Mouse (Mus musculus) heart, embryonic 12.5 days (tissue): Measurements from ENCODE around the gene Lif. TPM values are rescaled to one million over a fixed set of nuclear protein-coding genes. Genes with fewer than 3 reads are reported as not detected.
A peak's percentile ranks its signal among the peaks of the same experiment; 100 is the strongest.

Experiments
- ATAC-seq: fragments of 200-750 bp; cut with Nextera tagmentation; 2 replicates; pipeline ENCODE4 v1.8.0; 2017; ENCODE audit warnings: moderate TSS enrichment, moderate library complexity; ENCODE audit not compliant: insufficient number of reproducible peaks, low FRiP score
- H3K27ac ChIP-seq: fragments of 300-500 bp; sonication (generic); 2 replicates; pipeline ENCODE4 v1.5.1; 2016; ENCODE audit warnings: mild to moderate bottlenecking, moderate library complexity; ENCODE audit not compliant: poor library complexity, severe bottlenecking
- H3K27me3 ChIP-seq: fragments of 300-500 bp; sonication (generic); replicated peaks from 2 replicates; pipeline ENCODE4 v1.6.1; 2016; ENCODE audit warnings: mild to moderate bottlenecking, moderate library complexity
- H3K36me3 ChIP-seq: fragments of 300-500 bp; sonication (generic); 2 replicates; pipeline ENCODE4 v1.6.1; 2016; ENCODE audit warnings: mild to moderate bottlenecking, moderate library complexity
- H3K4me1 ChIP-seq: fragments of 300-500 bp; sonication (generic); replicated peaks from 2 replicates; pipeline ENCODE4 v1.6.1; 2016; ENCODE audit warnings: mild to moderate bottlenecking
- H3K4me2 ChIP-seq: fragments of 300-500 bp; sonication (generic); 2 replicates; pipeline ENCODE4 v1.6.1; 2016; ENCODE audit warnings: mild to moderate bottlenecking, moderate library complexity
- H3K4me3 ChIP-seq: fragments of 300-500 bp; sonication (generic); 2 replicates; pipeline ENCODE4 v1.5.1; 2016; ENCODE audit warnings: mild to moderate bottlenecking
- H3K9ac ChIP-seq: fragments of 300-500 bp; sonication (generic); 2 replicates; pipeline ENCODE4 v1.6.1; 2016; ENCODE audit warnings: mild to moderate bottlenecking, moderate library complexity
- H3K9me3 ChIP-seq: fragments of 300-500 bp; sonication (generic); replicated peaks from 2 replicates; pipeline ENCODE4 v1.6.1; 2016; ENCODE audit warnings: mild to moderate bottlenecking, moderate library complexity
- WGBS: fragments of 180-500 bp; shearing (Covaris S2); methylation state at CpG from one replicate; pipeline ENCODE4 v1.1.7; 2016; 5-methylcytosine and 5-hydroxymethylcytosine counted together
- polyA plus RNA-seq: library from polyadenylated mRNA; unstranded; fragments of >200 nt; fragmentation: Nextera tagmentation; extraction: Ambion mirVana; gene quantifications from 2 replicates; pipeline ENCODE4 v1.2.1, GENCODE M21; 2016

Gene Lif
- polyA plus RNA-seq = 0.24 and 0.63 TPM in 2 replicates

DNA sequence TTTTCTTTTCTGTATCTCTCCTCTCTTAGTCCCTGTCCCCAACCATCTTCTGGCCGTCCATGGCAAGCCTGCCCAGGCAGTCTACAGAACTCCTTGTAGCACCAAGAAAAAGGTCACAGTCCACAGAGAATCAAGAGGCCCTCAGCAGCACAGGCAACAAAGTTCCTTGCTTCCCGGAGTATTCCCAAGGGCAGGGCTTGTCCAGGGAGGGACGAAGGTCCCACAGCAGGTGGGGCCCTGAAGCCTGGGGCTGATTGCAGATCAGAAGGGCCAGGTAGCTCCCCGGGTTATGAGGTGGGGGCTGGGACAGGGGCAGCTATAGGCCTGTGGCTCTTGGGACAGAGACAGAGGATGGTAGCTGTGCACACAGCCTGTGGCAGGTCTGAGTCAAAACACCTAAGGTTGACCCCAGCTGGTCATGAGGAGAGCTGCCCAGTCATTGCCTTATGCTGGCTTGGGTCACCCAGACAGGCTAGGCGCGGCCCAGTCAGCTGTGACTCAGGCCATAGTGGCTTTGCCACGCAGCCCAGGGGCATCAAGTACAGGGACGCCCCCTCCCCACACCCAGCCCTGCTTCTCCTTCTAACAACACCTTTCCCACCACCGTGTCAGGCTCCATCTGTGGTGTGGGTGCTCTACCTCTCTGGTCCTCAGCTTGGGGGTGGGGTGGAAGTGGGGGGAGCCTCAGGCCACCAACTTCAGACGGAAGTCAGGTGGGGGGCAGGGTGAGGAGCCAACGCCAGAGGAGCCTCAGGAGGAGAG, at the start of gene Lif:
Gene Lif (plus strand): TSS at position 712 of the 762 bp plus-strand sequence.
- Histone ChIP-seq H3K27me3 (0 out of 2 replicates have a peak, but pooled peaks cover 5% of the 10 kb centered on the region), H3K4me3 (no peak within 1 kb of the TSS), H3K9ac (no peak within 1 kb of the TSS), H3K4me1 (peaks cover 20% of the 10 kb centered on the region), H3K36me3 (no peaks in the 10 kb centered on the region), H3K4me2 (no peak within 1 kb of the TSS), H3K9me3 (no peaks in the 10 kb centered on the region), H3K27ac (no peak within 1 kb of the TSS)
- 57% methylated on average over 11 of the region's 11 CpGs for WGBS
- ATAC-seq = no peak

DNA sequence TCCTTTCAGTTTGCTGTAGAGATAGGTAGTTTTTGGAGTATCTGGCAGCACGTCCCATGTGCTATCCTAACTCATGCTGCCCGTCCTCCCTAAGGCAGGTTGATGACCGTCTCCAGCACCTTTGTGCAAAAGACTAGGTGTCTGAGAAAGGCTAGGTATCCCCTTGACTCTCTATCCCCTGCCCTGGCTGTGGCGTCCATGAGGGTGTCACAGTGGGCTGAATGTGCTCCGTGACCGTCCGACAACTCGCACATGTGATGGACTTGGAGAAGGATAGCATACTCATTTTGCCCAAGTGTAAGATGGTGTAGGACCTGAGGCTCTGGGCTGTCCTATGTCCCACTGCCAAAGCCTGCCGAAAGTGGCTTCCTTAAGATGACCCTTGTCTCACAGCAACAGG, 49.7 kb upstream of the Lif start:
- H3K27ac ChIP-seq = no peak overlapping the region
- no peak overlapping the region for H3K4me3 ChIP-seq
- ATAC-seq = no peak
- H3K4me1 ChIP-seq = peaks cover 25% of the 10 kb centered on the region
- no peaks in the 10 kb centered on the region for H3K27me3 ChIP-seq
- H3K9me3 ChIP-seq = no peaks in the 10 kb centered on the region
- no peak overlapping the region for H3K9ac ChIP-seq
- peaks cover 56% of the 10 kb centered on the region for H3K36me3 ChIP-seq
- H3K4me2 ChIP-seq = no peak overlapping the region
- WGBS = 84% methylated on average over 9 of the region's 9 CpGs

GRCm38 (mm10) chr11:4209556-4209955, 47.8 kb upstream of the Lif start:
- no peak overlapping the region for H3K4me3 ChIP-seq
- H3K36me3 ChIP-seq = peaks cover 75% of the 10 kb centered on the region
- H3K9ac ChIP-seq = no peak overlapping the region
- no peak overlapping the region for H3K4me2 ChIP-seq
- no peak overlapping the region for H3K27ac ChIP-seq
- H3K9me3 ChIP-seq = no peaks in the 10 kb centered on the region
- ATAC-seq = no peak
- H3K4me1 ChIP-seq = peaks cover 14% of the 10 kb centered on the region; the same call in 1 of the 2 replicates
- 71% methylated on average over 5 of the region's 5 CpGs for WGBS
- H3K27me3 ChIP-seq = no peaks in the 10 kb centered on the region

DNA sequence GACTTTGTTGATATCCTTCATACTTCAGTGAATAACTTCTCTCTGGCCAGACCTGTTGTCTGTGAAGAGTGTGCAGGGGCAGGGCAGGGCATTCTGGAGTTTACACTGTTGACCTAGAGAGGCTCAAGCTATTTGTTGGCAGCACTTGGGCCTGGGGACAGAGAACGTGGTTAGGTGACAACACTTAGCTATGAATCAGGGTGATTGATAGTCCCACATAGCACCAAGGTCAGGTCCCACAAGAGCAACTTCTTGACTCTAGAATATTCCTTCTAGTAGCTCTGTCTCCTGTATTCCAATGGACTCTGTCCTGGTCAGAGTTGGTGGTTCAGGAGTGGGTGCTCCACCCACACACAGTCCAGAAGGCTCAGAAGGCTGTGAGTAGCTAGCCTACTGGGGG, 46.6 kb upstream of the Lif start:
- H3K27ac ChIP-seq = no peak overlapping the region
- peaks cover 9% of the 10 kb centered on the region for H3K4me1 ChIP-seq
- H3K4me2 ChIP-seq = no peak overlapping the region
- ATAC-seq = no peak
- WGBS = 69% methylated on average over 1 of the region's 1 CpGs
- H3K9ac ChIP-seq = no peak overlapping the region
- H3K27me3 ChIP-seq = no peaks in the 10 kb centered on the region
- H3K36me3 ChIP-seq = peaks cover 76% of the 10 kb centered on the region
- H3K4me3 ChIP-seq = no peak overlapping the region
- no peaks in the 10 kb centered on the region for H3K9me3 ChIP-seq

DNA sequence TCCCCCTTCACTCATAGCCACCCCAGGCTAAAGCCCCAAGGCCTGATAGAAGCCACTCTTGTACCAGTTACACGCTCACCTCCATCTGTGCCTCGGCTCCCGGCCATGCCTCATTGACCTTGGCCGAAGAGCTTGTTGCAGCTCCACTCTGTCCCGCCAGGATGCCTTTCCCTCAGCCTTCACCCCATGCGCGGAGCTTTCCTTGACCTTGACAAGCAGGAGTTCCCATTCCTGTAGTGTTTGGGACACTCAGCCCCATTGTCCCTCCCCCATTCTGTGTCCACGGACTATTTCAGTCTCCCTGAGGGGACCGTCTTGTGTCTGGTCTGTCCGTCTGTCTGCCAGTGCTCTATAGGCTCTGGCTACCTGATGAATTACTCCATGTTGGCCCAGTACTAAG, 44.2 kb upstream of the Lif start:
- H3K4me3 ChIP-seq = no peak overlapping the region
- no peak overlapping the region for H3K27ac ChIP-seq
- WGBS = 75% methylated on average over 10 of the region's 10 CpGs
- ATAC-seq = no peak
- peaks cover 10% of the 10 kb centered on the region for H3K4me1 ChIP-seq
- H3K9me3 ChIP-seq = no peaks in the 10 kb centered on the region
- H3K36me3 ChIP-seq = peaks cover 57% of the 10 kb centered on the region
- no peaks in the 10 kb centered on the region for H3K27me3 ChIP-seq
- no peak overlapping the region for H3K4me2 ChIP-seq
- no peak overlapping the region for H3K9ac ChIP-seq

DNA sequence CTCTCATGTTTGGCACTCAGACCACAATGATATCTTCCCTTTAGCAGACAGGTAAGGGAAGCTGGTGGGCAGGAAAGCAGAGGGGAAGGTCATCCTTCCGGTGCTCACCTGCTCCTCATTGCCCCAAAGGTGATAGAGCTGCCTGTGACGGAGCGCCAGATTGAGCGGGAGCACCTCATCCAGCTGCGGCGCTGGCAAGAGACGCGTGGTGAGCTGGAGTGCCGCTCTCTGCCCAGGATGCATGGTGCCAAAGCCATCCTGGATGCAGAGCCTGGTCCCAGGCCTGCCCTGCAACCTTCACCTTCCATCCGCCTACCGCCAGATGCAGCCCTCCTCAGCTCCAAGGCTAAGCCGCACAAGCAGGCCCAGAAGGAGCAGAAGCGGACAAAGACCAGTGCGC, 42.8 kb upstream of the Lif start:
- WGBS = 95% methylated on average over 14 of the region's 14 CpGs
- Histone ChIP-seq H3K4me1 (peaks cover 15% of the 10 kb centered on the region), H3K36me3 (peaks cover 50% of the 10 kb centered on the region), H3K9me3 (no peaks in the 10 kb centered on the region), H3K4me3 (no peak overlapping the region), H3K27ac (no peak overlapping the region), H3K27me3 (no peaks in the 10 kb centered on the region), H3K4me2 (no peak overlapping the region), H3K9ac (no peak overlapping the region)
- ATAC-seq = no peak

DNA sequence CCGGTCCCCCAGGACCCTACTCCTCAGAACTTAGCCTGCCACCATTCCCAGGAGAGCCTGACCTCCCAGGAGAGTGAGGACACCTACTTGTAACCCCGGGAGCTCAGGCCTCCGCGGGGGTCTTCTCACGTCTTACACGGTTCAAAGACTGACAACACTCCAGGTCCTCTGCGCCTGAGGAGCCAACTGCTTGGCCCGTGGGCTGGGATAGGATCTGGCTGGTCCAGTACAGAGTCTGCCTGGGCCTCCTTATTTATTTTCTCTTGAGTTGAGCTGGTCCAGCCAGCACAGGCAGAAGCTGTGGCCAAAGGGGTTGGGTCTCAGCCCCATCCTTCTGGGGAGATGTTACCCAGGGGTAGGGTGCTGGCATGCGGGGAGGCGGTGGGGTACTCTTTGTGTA, 42.3 kb upstream of the Lif start:
- no peak for ATAC-seq
- Histone ChIP-seq H3K4me3 (no peak overlapping the region), H3K9me3 (no peaks in the 10 kb centered on the region), H3K27ac (no peak overlapping the region), H3K4me2 (no peak overlapping the region), H3K36me3 (peaks cover 45% of the 10 kb centered on the region), H3K4me1 (peaks cover 15% of the 10 kb centered on the region), H3K27me3 (no peaks in the 10 kb centered on the region), H3K9ac (no peak overlapping the region)
- WGBS = 75% methylated on average over 10 of the region's 10 CpGs

DNA sequence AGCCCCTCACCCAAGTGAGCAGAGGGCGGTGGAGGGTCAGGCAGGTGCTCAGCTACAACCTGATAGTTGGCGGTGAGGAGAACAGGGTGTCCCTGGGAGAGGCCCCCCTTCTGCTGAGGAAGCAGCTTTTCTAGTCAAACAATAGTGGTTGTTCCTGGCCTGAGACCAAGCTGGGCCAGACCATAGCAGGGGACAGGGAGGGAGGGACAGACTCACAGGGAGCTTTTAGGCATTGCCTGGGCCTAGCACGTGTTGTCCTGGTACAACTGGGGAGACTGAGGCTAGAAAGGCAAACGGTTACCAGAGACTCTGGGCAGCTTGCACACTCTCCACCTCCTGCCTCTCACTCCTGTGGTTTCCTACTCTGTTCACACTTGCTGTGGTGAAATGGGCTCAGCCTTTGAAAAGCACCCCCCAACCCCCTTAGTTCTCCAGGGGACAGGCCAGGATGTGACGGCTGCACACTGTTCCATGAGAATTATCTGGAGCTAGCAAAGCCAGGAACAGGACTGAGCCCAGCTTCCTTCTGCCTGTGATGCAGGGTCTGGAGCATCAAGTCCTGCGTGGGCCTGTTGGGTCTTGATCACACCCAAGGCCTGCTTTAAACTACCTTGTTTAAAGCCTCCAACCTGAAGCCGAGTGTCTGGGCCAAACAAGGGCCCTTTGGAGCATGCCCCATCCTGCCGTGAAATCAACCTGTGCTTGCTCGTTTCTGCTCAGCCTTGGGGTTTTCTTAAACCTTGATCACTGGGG, 40.9 kb upstream of the Lif start:
- peak overlapping the region; percentile 55 for H3K27ac ChIP-seq
- 0 out of 2 replicates have a peak overlapping the region, but pooled peaks have one; percentile 8 for H3K9ac ChIP-seq
- no peak overlapping the region for H3K4me3 ChIP-seq
- H3K4me2 ChIP-seq = no peak overlapping the region
- peaks cover 8% of the 10 kb centered on the region; the same call in 1 of the 2 replicates for H3K27me3 ChIP-seq
- ATAC-seq = peak; percentile 47
- H3K36me3 ChIP-seq = peaks cover 36% of the 10 kb centered on the region
- 73% methylated on average over 9 of the region's 9 CpGs for WGBS
- H3K4me1 ChIP-seq = peaks cover 15% of the 10 kb centered on the region
- no peaks in the 10 kb centered on the region for H3K9me3 ChIP-seq

DNA sequence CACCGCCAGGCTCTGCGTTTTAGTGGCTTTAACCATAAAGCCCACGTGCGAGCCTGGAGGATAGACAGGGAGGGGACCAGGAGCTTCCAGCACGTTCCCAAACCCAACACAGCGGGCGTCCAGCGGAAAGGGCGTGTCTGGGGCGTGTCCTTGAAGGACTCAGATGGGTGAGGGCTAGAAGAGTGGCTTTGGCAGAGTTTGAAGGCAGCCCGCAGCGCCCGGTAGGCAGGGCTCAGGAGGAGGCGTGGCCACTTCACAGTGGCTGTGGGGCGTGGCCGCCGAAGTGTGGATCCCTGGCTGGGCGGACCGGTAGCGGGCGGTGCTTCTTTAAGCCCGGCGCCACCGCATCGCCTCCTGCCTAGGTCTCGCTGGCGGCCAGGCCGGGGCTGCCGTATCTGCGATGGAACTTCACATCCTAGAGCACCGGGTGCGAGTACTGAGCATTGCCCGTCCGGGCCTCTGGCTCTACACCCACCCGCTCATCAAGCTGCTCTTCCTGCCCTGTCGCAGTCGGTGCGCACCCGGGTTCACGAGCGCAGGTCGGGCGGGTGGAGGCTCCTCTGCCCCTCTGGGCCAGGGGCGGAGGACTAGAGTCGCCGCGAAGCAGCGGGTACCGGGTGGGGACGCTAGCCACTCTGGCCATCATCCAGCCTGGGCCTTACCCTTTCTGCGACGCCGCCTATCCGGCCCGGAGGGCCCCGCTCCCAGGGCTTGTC, 39.3 kb upstream of the Lif start, which contains the start of gene Castor1:
Gene Castor1 (plus strand): TSS at position 312 of the 716 bp plus-strand sequence.
- ATAC-seq = peak; percentile 92
- peaks cover 15% of the 10 kb centered on the region for H3K4me1 ChIP-seq
- H3K27ac ChIP-seq = peak within 1 kb of the TSS; percentile 20; the same call in 1 of the 2 replicates

GRCm38 (mm10) chr11:4218637-4219036, 38.7 kb upstream of the Lif start:
- ATAC-seq = no peak
- peak overlapping the region; percentile 88 for H3K4me2 ChIP-seq
- 12% methylated on average over 6 of the region's 6 CpGs for WGBS
- peak overlapping the region; percentile 53 for H3K4me3 ChIP-seq
- H3K27me3 ChIP-seq = peaks cover 13% of the 10 kb centered on the region; the same call in 1 of the 2 replicates
- no peaks in the 10 kb centered on the region for H3K9me3 ChIP-seq
- H3K9ac ChIP-seq = peak overlapping the region; percentile 73
- H3K27ac ChIP-seq = no peak overlapping the region
- H3K4me1 ChIP-seq = peaks cover 20% of the 10 kb centered on the region
- H3K36me3 ChIP-seq = peaks cover 16% of the 10 kb centered on the region

More for the DNA sequence above, 39.3 kb upstream of the Lif start, which contains the start of gene Castor1:
- H3K27me3 ChIP-seq = peaks cover 13% of the 10 kb centered on the region; the same call in 1 of the 2 replicates
- H3K4me2 ChIP-seq = peak within 1 kb of the TSS; percentile 88
- peaks cover 21% of the 10 kb centered on the region for H3K36me3 ChIP-seq
- 2% methylated on average over 55 of the region's 56 CpGs for WGBS
- peak within 1 kb of the TSS; percentile 53 for H3K4me3 ChIP-seq
- H3K9ac ChIP-seq = peak within 1 kb of the TSS; percentile 73
- H3K9me3 ChIP-seq = no peaks in the 10 kb centered on the region
